Mouse (Mus musculus) midbrain, embryonic 11.5 days (tissue): ENCODE measurements around the gene Olfr159. TPM values are rescaled to one million over a fixed set of nuclear protein-coding genes. Genes with fewer than 3 reads are reported as not detected.

Experiments used
- ATAC-seq: fragments of 200-750 bp; cut with Nextera tagmentation; 2 replicates; pipeline ENCODE4 v1.8.0; 2017; ENCODE audit warnings: moderate TSS enrichment, moderate library complexity; ENCODE audit not compliant: low FRiP score
- DNase-seq: peaks from one replicate; pipeline ENCODE4 v3.0.0; 2015; ENCODE audit warnings: low spot score; ENCODE audit errors: missing footprints
- H3K27ac ChIP-seq: fragments of 300-500 bp; sonication (generic); 2 replicates; pipeline ENCODE4 v1.5.1; 2014; ENCODE audit warnings: low read depth, low read length
- H3K27me3 ChIP-seq: fragments of 300-500 bp; sonication (generic); 2 replicates; pipeline ENCODE4 v1.6.1; 2014; ENCODE audit warnings: mild to moderate bottlenecking, low read length, moderate library complexity, mixed read lengths; ENCODE audit not compliant: control insufficient read depth, insufficient read depth
- H3K36me3 ChIP-seq: fragments of 300-500 bp; sonication (generic); 2 replicates; pipeline ENCODE4 v1.6.1; 2014; ENCODE audit warnings: mild to moderate bottlenecking, low read length, moderate library complexity, mixed read lengths; ENCODE audit not compliant: control insufficient read depth, insufficient read depth
- H3K4me1 ChIP-seq: fragments of 300-500 bp; sonication (generic); 2 replicates; pipeline ENCODE4 v1.6.1; 2014; ENCODE audit warnings: low read length; ENCODE audit not compliant: control insufficient read depth, insufficient read depth
- H3K4me2 ChIP-seq: fragments of 300-500 bp; sonication (generic); 2 replicates; pipeline ENCODE4 v1.6.1; 2014; ENCODE audit warnings: mild to moderate bottlenecking, moderate library complexity
- H3K4me3 ChIP-seq: fragments of 300-500 bp; sonication (generic); 2 replicates; pipeline ENCODE4 v1.5.1; 2014; ENCODE audit warnings: low read depth, low read length
- H3K9ac ChIP-seq: fragments of 300-500 bp; sonication (generic); 2 replicates; pipeline ENCODE4 v1.6.1; 2014; ENCODE audit warnings: low read length
- H3K9me3 ChIP-seq: fragments of 300-500 bp; sonication (generic); 2 replicates; pipeline ENCODE4 v1.6.1; 2016; ENCODE audit warnings: low read length; ENCODE audit not compliant: control insufficient read depth
- WGBS: fragments of 180-500 bp; shearing (Covaris S2); extraction: QIAGEN DNeasy Blood & Tissue Kit; methylation state at CpG from one replicate; pipeline ENCODE4 v1.1.7; 2014; 5-methylcytosine and 5-hydroxymethylcytosine counted together
- polyA plus RNA-seq: library from polyadenylated mRNA; unstranded; fragments of >200 nt; fragmentation: Nextera tagmentation; extraction: Ambion mirVana; gene quantifications from 2 replicates; pipeline ENCODE4 v1.2.1, GENCODE M21; 2014

Olfr159 gene
- polyA plus RNA-seq, 1 experiment from 2014 or later: not detected

- Histone ChIP-seq H3K4me1 (no peaks in the 10 kb centered on the region), H3K27ac (no peak overlapping the region), H3K9ac (no peak overlapping the region), H3K4me2 (no peak overlapping the region), H3K27me3 (no peaks in the 10 kb centered on the region), H3K36me3 (no peaks in the 10 kb centered on the region), H3K9me3 (no peaks in the 10 kb centered on the region), H3K4me3 (no peak overlapping the region)
- ATAC-seq: no peak
- 74% methylated on average over 12 of the region's 12 CpGs for WGBS
- no peak for DNase-seq
Observed at GRCm38 (mm10) chr4:43726228-43726993, 44.4 kb downstream of the Olfr159 start.

GRCm38 (mm10) chr4:43724764-43725163 lies 46.0 kb downstream of the Olfr159 start:
- Histone ChIP-seq H3K27ac (no peak overlapping the region), H3K4me1 (no peaks in the 10 kb centered on the region), H3K9ac (no peak overlapping the region), H3K27me3 (no peaks in the 10 kb centered on the region), H3K4me2 (no peak overlapping the region), H3K9me3 (no peaks in the 10 kb centered on the region), H3K4me3 (no peak overlapping the region), H3K36me3 (no peaks in the 10 kb centered on the region)
- 30% methylated on average over 1 of the region's 1 CpGs for WGBS
- ATAC-seq: no peak
- DNase-seq: peak; percentile 90

GRCm38 (mm10) chr4:43722191-43722590 lies 48.6 kb downstream of the Olfr159 start:
- H3K4me3 ChIP-seq: no peak overlapping the region
- DNase-seq (no peak), ATAC-seq (no peak)
- no peak overlapping the region for H3K27ac ChIP-seq
- no peaks in the 10 kb centered on the region for H3K36me3 ChIP-seq
- no peaks in the 10 kb centered on the region for H3K27me3 ChIP-seq
- H3K4me1 ChIP-seq: no peaks in the 10 kb centered on the region
- no peaks in the 10 kb centered on the region for H3K9me3 ChIP-seq
- no peak overlapping the region for H3K4me2 ChIP-seq
- WGBS: 87% methylated on average over 4 of the region's 4 CpGs
- no peak overlapping the region for H3K9ac ChIP-seq

- no peak for ATAC-seq
- DNase-seq: peak; percentile 86
Observed at GRCm38 (mm10) chr4:43720491-43721228, 50.1 kb downstream of the Olfr159 start.

More at GRCm38 (mm10) chr4:43720491-43721228, 50.1 kb downstream of the Olfr159 start:
- no peaks in the 10 kb centered on the region for H3K27me3 ChIP-seq
- H3K4me1 ChIP-seq: no peaks in the 10 kb centered on the region
- no peaks in the 10 kb centered on the region for H3K36me3 ChIP-seq
- 72% methylated on average over 14 of the region's 16 CpGs for WGBS
- H3K4me3 ChIP-seq: no peak overlapping the region
- no peak overlapping the region for H3K9ac ChIP-seq
- no peak overlapping the region for H3K27ac ChIP-seq
- no peak overlapping the region for H3K4me2 ChIP-seq
- H3K9me3 ChIP-seq: no peaks in the 10 kb centered on the region

Other genes starting within 250 kb of the Olfr159 start
- 44.0 and 51.8 TPM in 2 replicates for gene Tpm2, start 247.2 kb downstream of the Olfr159 start, polyA plus RNA-seq
- gene Creb3, start 208.7 kb downstream of the Olfr159 start, polyA plus RNA-seq: 46.4 and 54.5 TPM in 2 replicates
- gene Tln1, start 208.3 kb downstream of the Olfr159 start, polyA plus RNA-seq: 38.4 and 40.4 TPM in 2 replicates
- 22.0 and 25.2 TPM in 2 replicates for gene Rgp1, start 192.3 kb downstream of the Olfr159 start, polyA plus RNA-seq
- 24.5 and 26.1 TPM in 2 replicates for gene Gba2, start 192.1 kb downstream of the Olfr159 start, polyA plus RNA-seq
- gene Msmp, start 186.5 kb downstream of the Olfr159 start, polyA plus RNA-seq: 0.63 TPM in 1 of 2 replicates, not detected in the other
- gene Npr2, start 139.1 kb downstream of the Olfr159 start, polyA plus RNA-seq: 14.0 and 15.5 TPM in 2 replicates
- gene Spag8, start 117.4 kb downstream of the Olfr159 start, polyA plus RNA-seq: 2.9 and 3.4 TPM in 2 replicates
- 70.0 and 72.9 TPM in 2 replicates for gene Hint2, start 114.5 kb downstream of the Olfr159 start, polyA plus RNA-seq
- 4.4 and 4.5 TPM in 2 replicates for gene Tmem8b, start 102.0 kb downstream of the Olfr159 start, polyA plus RNA-seq
- gene Fam221b, start 101.9 kb downstream of the Olfr159 start, polyA plus RNA-seq: 2.4 and 2.5 TPM in 2 replicates
- gene Olfr70, start 70.2 kb downstream of the Olfr159 start, polyA plus RNA-seq: not detected in 2 replicates
- not detected in 2 replicates for gene Olfr71, start 60.8 kb downstream of the Olfr159 start, polyA plus RNA-seq
- 0.11 and 0.25 TPM in 2 replicates for gene Hrct1, start 43.8 kb downstream of the Olfr159 start, polyA plus RNA-seq
- 0.04 TPM in 1 of 2 replicates, not detected in the other for gene Spaar, start 41.0 kb downstream of the Olfr159 start, polyA plus RNA-seq
- not detected in 2 replicates for gene Olfr156, start 52.9 kb upstream of the Olfr159 start, polyA plus RNA-seq
- not detected in 2 replicates for gene Olfr157, start 69.2 kb upstream of the Olfr159 start, polyA plus RNA-seq
- not detected in 2 replicates for gene Olfr155, start 80.6 kb upstream of the Olfr159 start, polyA plus RNA-seq
- 11.9 and 13.6 TPM in 2 replicates for gene Reck, start 104.5 kb upstream of the Olfr159 start, polyA plus RNA-seq
- gene Glipr2, start 186.4 kb upstream of the Olfr159 start, polyA plus RNA-seq: 82.7 and 89.5 TPM in 2 replicates
- not detected in 2 replicates for gene Ccin, start 212.5 kb upstream of the Olfr159 start, polyA plus RNA-seq
- gene Clta, start 233.4 kb upstream of the Olfr159 start, polyA plus RNA-seq: 226 and 236 TPM in 2 replicates